Mouse (Mus musculus): ENCODE measurements at regions not wholly inside any gene's neighbourhood (a gene's known extent, or its start where the extent isn't known, plus 50 kb on each side); places are given as distances from the start of the nearest gene placed in this dataset.

- TF ChIP-seq POLR2A (IDR thresholded peaks at IDR 0.05; ENCODE audit: insufficient read length, low read depth), result no peak
- no peak for TF ChIP-seq MAX (IDR thresholded peaks at IDR 0.05; ENCODE audit: low read depth)
- no peak for TF ChIP-seq POLR2AphosphoS2 (IDR thresholded peaks at IDR 0.05; ENCODE audit: insufficient read length, low read depth)
- TF ChIP-seq MYOD1 (IDR thresholded peaks at IDR 0.05; ENCODE audit: control insufficient read depth in 1 of 3, insufficient read length in 2 of 3, low read depth in 2 of 3), result no peak
- no peak for TF ChIP-seq USF1 (IDR thresholded peaks at IDR 0.05; ENCODE audit: low read depth)
- no peak for TF ChIP-seq E2F4 (IDR thresholded peaks at IDR 0.05; ENCODE audit: insufficient read depth)
- TF ChIP-seq TCF12 (IDR thresholded peaks at IDR 0.05; ENCODE audit: insufficient read depth, poor library complexity, severe bottlenecking), result no peak
- no peak for TF ChIP-seq MYOG (IDR thresholded peaks at IDR 0.05; ENCODE audit: control insufficient read depth in 1 of 3, insufficient read depth in 1 of 3, insufficient read length in 2 of 3, low read depth in 2 of 3)
- TF ChIP-seq CEBPB (IDR thresholded peaks at IDR 0.05; ENCODE audit: insufficient read depth, poor library complexity, severe bottlenecking), result no peak
- TF ChIP-seq REST (IDR thresholded peaks at IDR 0.05; ENCODE audit: insufficient read depth, insufficient read length), result no peak
Observed at GRCm38 (mm10) chr11:112366715-112367114, 415.3 kb upstream of the Sox9 start.
